Mouse (Mus musculus): ENCODE results near the gene Slc38a10. TPM values are rescaled to one million over a fixed set of nuclear protein-coding genes. Genes with fewer than 3 reads are reported as not detected.

Gene Slc38a10
- polyA plus RNA-seq, 1 experiment from 2014 or later, result 42.0 TPM

GRCm38 (mm10) chr11:120064006-120064667, 87.0 kb downstream of the Slc38a10 start:
- WGBS (ENCODE audit: insufficient replicate concordance), result 50% methylated on average over 13 of the region's 13 CpGs
- Histone ChIP-seq H3K27ac (ENCODE audit: low read length) (peak overlapping the region; percentile 13; the same call in 1 of the 2 replicates), H3K9ac (ENCODE audit: low read depth, low read length) (no peak overlapping the region)

GRCm38 (mm10) chr11:120063326-120063725, 87.8 kb downstream of the Slc38a10 start:
- no peak for ATAC-seq (ENCODE audit: low read depth)
- H3K27ac ChIP-seq (ENCODE audit: low read length), result no peak overlapping the region
- H3K9me3 ChIP-seq (replicated peaks; ENCODE audit: control insufficient read depth, low read length), result no peaks in the 10 kb centered on the region
- H3K36me3 ChIP-seq (ENCODE audit: control insufficient read depth, insufficient read depth), result no peaks in the 10 kb centered on the region
- no peak overlapping the region for H3K4me3 ChIP-seq (ENCODE audit: low read depth, low read length)
- no peak overlapping the region for H3K9ac ChIP-seq (ENCODE audit: low read depth, low read length)
- WGBS (ENCODE audit: insufficient replicate concordance), result 62% methylated on average over 5 of the region's 5 CpGs
- no peak overlapping the region for H3K4me2 ChIP-seq (ENCODE audit: low read depth, low read length)
- H3K4me1 ChIP-seq (ENCODE audit: control insufficient read depth, low read depth, low read length), result no peaks in the 10 kb centered on the region
- no peaks in the 10 kb centered on the region for H3K27me3 ChIP-seq (ENCODE audit: control insufficient read depth, insufficient read depth, low read depth, low read length)

More at GRCm38 (mm10) chr11:120064006-120064667, 87.0 kb downstream of the Slc38a10 start:
- ATAC-seq (ENCODE audit: low read depth), result no peak
- Histone ChIP-seq H3K4me1 (ENCODE audit: control insufficient read depth, low read depth, low read length) (no peaks in the 10 kb centered on the region), H3K4me3 (ENCODE audit: low read depth, low read length) (no peak overlapping the region), H3K9me3 (replicated peaks; ENCODE audit: control insufficient read depth, low read length) (no peaks in the 10 kb centered on the region), H3K4me2 (ENCODE audit: low read depth, low read length) (no peak overlapping the region; the same call in 1 of the 2 replicates), H3K36me3 (ENCODE audit: control insufficient read depth, insufficient read depth) (no peaks in the 10 kb centered on the region), H3K27me3 (ENCODE audit: control insufficient read depth, insufficient read depth, low read depth, low read length) (no peaks in the 10 kb centered on the region)

- ATAC-seq (ENCODE audit: low read depth), result no peak
- WGBS (ENCODE audit: insufficient replicate concordance), result 60% methylated on average over 8 of the region's 8 CpGs
- H3K27ac ChIP-seq (ENCODE audit: low read length), result no peak overlapping the region
- no peaks in the 10 kb centered on the region for H3K27me3 ChIP-seq (ENCODE audit: control insufficient read depth, insufficient read depth, low read depth, low read length)
- H3K4me1 ChIP-seq (ENCODE audit: control insufficient read depth, low read depth, low read length), result no peaks in the 10 kb centered on the region
- no peak overlapping the region for H3K9ac ChIP-seq (ENCODE audit: low read depth, low read length)
- H3K4me3 ChIP-seq (ENCODE audit: low read depth, low read length), result no peak overlapping the region
- H3K4me2 ChIP-seq (ENCODE audit: low read depth, low read length), result no peak overlapping the region
- no peaks in the 10 kb centered on the region for H3K9me3 ChIP-seq (replicated peaks; ENCODE audit: control insufficient read depth, low read length)
- no peaks in the 10 kb centered on the region for H3K36me3 ChIP-seq (ENCODE audit: control insufficient read depth, insufficient read depth)
Measured at GRCm38 (mm10) chr11:120060634-120061033, 90.5 kb downstream of the Slc38a10 start.

GRCm38 (mm10) chr11:120055953-120056732, 95.0 kb downstream of the Slc38a10 start:
- 67% methylated on average over 12 of the region's 12 CpGs for WGBS (ENCODE audit: insufficient replicate concordance)

More at GRCm38 (mm10) chr11:120055953-120056732, 95.0 kb downstream of the Slc38a10 start:
- Histone ChIP-seq H3K27me3 (ENCODE audit: control insufficient read depth, insufficient read depth, low read depth, low read length) (no peaks in the 10 kb centered on the region), H3K4me2 (ENCODE audit: low read depth, low read length) (no peak overlapping the region), H3K4me3 (ENCODE audit: low read depth, low read length) (no peak overlapping the region), H3K4me1 (ENCODE audit: control insufficient read depth, low read depth, low read length) (no peaks in the 10 kb centered on the region), H3K9me3 (replicated peaks; ENCODE audit: control insufficient read depth, low read length) (no peaks in the 10 kb centered on the region), H3K9ac (ENCODE audit: low read depth, low read length) (no peak overlapping the region), H3K36me3 (ENCODE audit: control insufficient read depth, insufficient read depth) (no peaks in the 10 kb centered on the region), H3K27ac (ENCODE audit: low read length) (no peak overlapping the region)
- no peak for ATAC-seq (ENCODE audit: low read depth)

Small RNA genes lying within 50 kb of the gene (microRNA-seq; reads per million reads assigned to microRNA genes)
- gene Gm25948, result not detected

Other genes with a start within 250 kb of the Slc38a10 start
- gene Chmp6, start 237.9 kb downstream of the Slc38a10 start, polyA plus RNA-seq (2015; fragmentation: Nextera tagmentation; extraction: Ambion mirVana), result 23.5 and 25.4 TPM in 2 replicates
- 8.1 and 10.1 TPM in 2 replicates for gene Baiap2, start 208.6 kb downstream of the Slc38a10 start, polyA plus RNA-seq (2015; fragmentation: Nextera tagmentation; extraction: Ambion mirVana)
- gene Aatk, start 104.2 kb downstream of the Slc38a10 start, polyA plus RNA-seq (2015; fragmentation: Nextera tagmentation; extraction: Ambion mirVana), result 0.48 and 0.67 TPM in 2 replicates
- 3.3 and 3.4 TPM in 2 replicates for gene Cep131, start 64.5 kb downstream of the Slc38a10 start, polyA plus RNA-seq (2015; fragmentation: Nextera tagmentation; extraction: Ambion mirVana)
- 6.3 and 7.2 TPM in 2 replicates for gene Tepsin, start 52.6 kb downstream of the Slc38a10 start, polyA plus RNA-seq (2015; fragmentation: Nextera tagmentation; extraction: Ambion mirVana)
- gene Ndufaf8, start 52.4 kb downstream of the Slc38a10 start, polyA plus RNA-seq (2015; fragmentation: Nextera tagmentation; extraction: Ambion mirVana), result 36.3 and 45.3 TPM in 2 replicates
- gene Bahcc1, start 81.6 kb upstream of the Slc38a10 start, polyA plus RNA-seq (2015; fragmentation: Nextera tagmentation; extraction: Ambion mirVana), result 0.84 TPM in 2 replicates
- gene Actg1, start 197.2 kb upstream of the Slc38a10 start, polyA plus RNA-seq (2015; fragmentation: Nextera tagmentation; extraction: Ambion mirVana), result 531 and 545 TPM in 2 replicates
- gene Fscn2, start 210.2 kb upstream of the Slc38a10 start, polyA plus RNA-seq (2015; fragmentation: Nextera tagmentation; extraction: Ambion mirVana), result not detected in 2 replicates
- 6.0 and 6.5 TPM in 2 replicates for gene Faap100, start 227.4 kb upstream of the Slc38a10 start, polyA plus RNA-seq (2015; fragmentation: Nextera tagmentation; extraction: Ambion mirVana)